Mouse (Mus musculus) MEL (cell line): ENCODE measurements around the gene Sez6l2. TPM values are rescaled to one million over a fixed set of nuclear protein-coding genes. Genes with fewer than 3 reads are reported as not detected.

Experiments
- DNase-seq: peaks from one replicate; pipeline ENCODE4 v3.0.0; 2011; ENCODE audit warnings: low read depth, low spot score
- H3K27ac ChIP-seq: 2 replicates; pipeline ENCODE4 v1.5.1; 2012; ENCODE audit warnings: low read depth, mild to moderate bottlenecking, control low read depth, low read length, moderate library complexity; ENCODE audit not compliant: control insufficient read depth
- H3K27me3 ChIP-seq, 2 experiments: fragments of 150-350 bp in 1 of 2; sonication (generic) in 1 of 2; 2 replicates each; pipeline ENCODE4 v1.6.1; 2012; ENCODE audit warnings: low read length in 2 of 2, mild to moderate bottlenecking in 2 of 2, improper control_type of control experiment in 1 of 2, moderate library complexity in 1 of 2; ENCODE audit not compliant: insufficient read depth in 2 of 2, control insufficient read depth in 1 of 2
- H3K36me3 ChIP-seq, 2 experiments: 2 replicates each; pipeline ENCODE4 v1.6.1; 2012 to 2014; ENCODE audit warnings: low read length in 2 of 2, improper control_type of control experiment in 1 of 2, inconsistent platforms in 1 of 2, mild to moderate bottlenecking in 1 of 2; ENCODE audit not compliant: insufficient read depth in 2 of 2, control insufficient read depth in 1 of 2
- H3K4me1 ChIP-seq, 2 experiments: fragments of 150-350 bp in 1 of 2; sonication (generic) in 1 of 2; 2 replicates each; pipeline ENCODE4 v1.6.1; 2012; ENCODE audit warnings: low read length in 2 of 2, improper control_type of control experiment in 1 of 2, mild to moderate bottlenecking in 1 of 2; ENCODE audit not compliant: insufficient read depth in 2 of 2, control insufficient read depth in 1 of 2
- H3K4me3 ChIP-seq, 2 experiments: fragments of 150-350 bp in 1 of 2; sonication (generic) in 1 of 2; 2 replicates each; pipeline ENCODE4 v1.5.1; 2012; ENCODE audit warnings: low read depth in 2 of 2, low read length in 2 of 2, mild to moderate bottlenecking in 2 of 2, moderate library complexity in 2 of 2, control low read depth in 1 of 2, improper control_type of control experiment in 1 of 2; ENCODE audit not compliant: control insufficient read depth in 1 of 2, insufficient read depth in 1 of 2
- H3K79me2 ChIP-seq: 2 replicates; pipeline ENCODE4 v1.6.1; 2012; ENCODE audit warnings: mild to moderate bottlenecking, low read length, moderate library complexity; ENCODE audit not compliant: control insufficient read depth, poor library complexity, insufficient read depth
- H3K9ac ChIP-seq: 2 replicates; pipeline ENCODE4 v1.6.1; 2012; ENCODE audit warnings: low read depth, mild to moderate bottlenecking, control low read depth, low read length, moderate library complexity; ENCODE audit not compliant: control insufficient read depth, poor library complexity, severe bottlenecking
- H3K9me3 ChIP-seq: fragments of 150-350 bp; sonication (generic); replicated peaks from 2 replicates; pipeline ENCODE4 v1.6.1; 2012; ENCODE audit warnings: mild to moderate bottlenecking, low read length, improper control_type of control experiment, moderate library complexity; ENCODE audit not compliant: insufficient read depth
- CTCF ChIP-seq, 3 experiments: IDR thresholded peaks in 2 of 3; conservative IDR thresholded peaks in 1 of 3; 2 replicates each; pipeline ENCODE4 v1.5.1; 2011 to 2012; ENCODE audit warnings: low read length in 3 of 3, low read depth in 2 of 3, mild to moderate bottlenecking in 2 of 3, improper control_type of control experiment in 1 of 3, inconsistent platforms in 1 of 3, mixed read lengths in 1 of 3, moderate library complexity in 1 of 3; ENCODE audit not compliant: control insufficient read depth in 1 of 3, insufficient read depth in 1 of 3, poor library complexity in 1 of 3, severe bottlenecking in 1 of 3
- E2F4 ChIP-seq: IDR thresholded peaks from 2 replicates; pipeline ENCODE4 v1.6.1; 2011; ENCODE audit warnings: low read depth, low read length, improper control_type of control experiment, borderline replicate concordance
- ETS1 ChIP-seq: IDR thresholded peaks from 2 replicates; pipeline ENCODE4 v1.6.1; 2012; ENCODE audit warnings: low read depth, mild to moderate bottlenecking, inconsistent platforms, low read length, improper control_type of control experiment, moderate library complexity
- MAZ ChIP-seq: IDR thresholded peaks from 2 replicates; pipeline ENCODE4 v1.6.1; 2012; ENCODE audit warnings: low read depth, mild to moderate bottlenecking, inconsistent platforms, low read length, improper control_type of control experiment
- MXI1 ChIP-seq: IDR thresholded peaks from 2 replicates; pipeline ENCODE4 v1.6.1; 2011; ENCODE audit warnings: mild to moderate bottlenecking, low read depth, low read length, improper control_type of control experiment
- MYB ChIP-seq: IDR thresholded peaks from 2 replicates; pipeline ENCODE4 v1.6.1; 2011; ENCODE audit warnings: mild to moderate bottlenecking, low read depth, low read length, improper control_type of control experiment
- POLR2A ChIP-seq, 2 experiments: IDR thresholded peaks; 2 replicates each; pipeline ENCODE4 v1.6.1; 2011 to 2012; ENCODE audit warnings: low read length in 2 of 2, mild to moderate bottlenecking in 2 of 2, control low read depth in 1 of 2, improper control_type of control experiment in 1 of 2, low read depth in 1 of 2, moderate library complexity in 1 of 2; ENCODE audit not compliant: control insufficient read depth in 1 of 2, insufficient read depth in 1 of 2, poor library complexity in 1 of 2
- POLR2AphosphoS2 ChIP-seq: IDR thresholded peaks from 2 replicates; pipeline ENCODE4 v1.6.1; 2011; ENCODE audit warnings: low read length, improper control_type of control experiment
- RAD21 ChIP-seq: IDR thresholded peaks from 2 replicates; pipeline ENCODE4 v1.6.1; 2011; ENCODE audit warnings: mild to moderate bottlenecking, low read depth, low read length, improper control_type of control experiment
- SIN3A ChIP-seq: IDR thresholded peaks from 2 replicates; pipeline ENCODE4 v1.6.1; 2012; ENCODE audit warnings: low read length, improper control_type of control experiment, inconsistent platforms
- TAL1 ChIP-seq: IDR thresholded peaks from 2 replicates; pipeline ENCODE4 v1.6.1; 2012; ENCODE audit warnings: mild to moderate bottlenecking, inconsistent platforms, low read length, moderate library complexity, mixed read lengths
- TCF12 ChIP-seq: IDR thresholded peaks from 2 replicates; pipeline ENCODE4 v1.6.1; 2014; ENCODE audit warnings: low read depth, mild to moderate bottlenecking, inconsistent platforms, low read length, improper control_type of control experiment, moderate library complexity
- UBTF ChIP-seq: IDR thresholded peaks from 2 replicates; pipeline ENCODE4 v1.6.1; 2012; ENCODE audit warnings: low read depth, mild to moderate bottlenecking, inconsistent platforms, low read length, improper control_type of control experiment, moderate library complexity, borderline replicate concordance; ENCODE audit not compliant: insufficient read depth
- USF1 ChIP-seq: IDR thresholded peaks from 2 replicates; pipeline ENCODE4 v1.6.1; 2014; ENCODE audit warnings: low read depth, mild to moderate bottlenecking, inconsistent platforms, low read length, improper control_type of control experiment, moderate library complexity
- USF2 ChIP-seq, 2 experiments: IDR thresholded peaks; 2 replicates each; pipeline ENCODE4 v1.6.1; 2011 to 2012; ENCODE audit warnings: improper control_type of control experiment in 2 of 2, low read length in 2 of 2, borderline replicate concordance in 1 of 2, inconsistent platforms in 1 of 2, low read depth in 1 of 2, mild to moderate bottlenecking in 1 of 2; ENCODE audit not compliant: insufficient read depth in 1 of 2
- ZKSCAN1 ChIP-seq: IDR thresholded peaks from 2 replicates; pipeline ENCODE4 v1.6.1; 2012; ENCODE audit warnings: low read depth, mild to moderate bottlenecking, inconsistent platforms, low read length, improper control_type of control experiment, moderate library complexity
- ZMIZ1 ChIP-seq: IDR thresholded peaks from 2 replicates; pipeline ENCODE4 v1.6.1; 2012; ENCODE audit warnings: low read depth, mild to moderate bottlenecking, inconsistent platforms, low read length, improper control_type of control experiment, moderate library complexity
- ZNF384 ChIP-seq: IDR thresholded peaks from 2 replicates; pipeline ENCODE4 v1.6.1; 2012; ENCODE audit warnings: low read depth, mild to moderate bottlenecking, inconsistent platforms, low read length, improper control_type of control experiment
- polyA plus RNA-seq, 2 experiments: library from polyadenylated mRNA; stranded (reverse) in 1 of 2; unstranded in 1 of 2; fragments of >175 nt in 1 of 2; fragments of >200 nt in 1 of 2; gene quantifications; 2 replicates each; pipeline versions ENCODE4 v1.2.1 to v1.2.4; 2012; ENCODE audit warnings: low replicate concordance in 2 of 2, low read depth in 1 of 2; ENCODE audit not compliant: insufficient read length in 2 of 2, insufficient read depth in 1 of 2, missing spikeins in 1 of 2
- total RNA-seq: library from RNA; depleted of rRNA; stranded (reverse); fragments of 300-350 nt; gene quantifications from 2 replicates; pipeline ENCODE4 v1.2.3, GENCODE M21; 2012

Sez6l2 gene
- total and polyA plus RNA-seq, 3 experiments: 2.0 to 6.1 TPM; not detected in 1

DNA sequence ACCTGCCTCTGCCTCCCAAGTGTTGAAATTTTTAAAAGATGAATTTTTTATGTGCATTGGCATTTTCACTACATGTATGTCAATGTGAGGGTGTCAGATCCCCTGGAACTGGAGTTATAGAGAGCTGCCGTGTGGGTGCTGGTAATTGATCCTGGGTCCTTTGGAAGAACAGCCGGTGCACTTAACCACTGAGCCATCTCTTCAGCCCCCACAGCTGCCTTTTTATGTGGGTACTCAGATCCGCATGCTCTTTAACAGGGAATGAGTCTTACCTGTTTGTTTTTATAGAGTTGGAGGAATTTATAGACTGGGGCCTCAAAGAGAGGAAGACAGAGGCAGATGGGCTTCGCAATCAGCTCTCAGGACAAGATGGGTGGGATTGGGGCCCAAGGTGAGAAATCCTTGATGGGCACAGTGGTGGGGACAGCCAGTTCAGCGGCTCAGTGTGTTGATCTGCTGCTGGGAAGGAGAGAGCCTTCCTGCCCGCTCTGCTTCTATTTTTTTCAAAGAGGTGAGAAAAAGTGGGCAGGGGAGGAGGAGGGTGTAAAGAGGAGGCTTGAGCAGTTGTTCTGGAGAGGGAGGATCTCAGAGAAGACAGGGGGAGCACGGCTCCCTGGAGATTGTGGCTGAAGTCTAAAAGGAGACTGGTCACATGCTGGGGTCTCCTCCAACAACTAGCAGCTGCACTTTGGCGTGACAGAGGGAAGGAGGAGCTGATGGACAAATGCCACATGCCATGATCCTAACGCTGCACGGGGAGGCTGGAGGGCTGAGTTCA is 34.5 kb downstream of the Sez6l2 start:
- H3K27ac ChIP-seq: no peak overlapping the region
- peaks cover 0 to 8% of the 10 kb centered on the region in 2 experiments; a peak in 2 of 4 replicates for H3K36me3 ChIP-seq
- no peak overlapping the region for H3K4me3 ChIP-seq
- peaks cover 0 to 11% of the 10 kb centered on the region in 2 experiments; a peak in 2 of 4 replicates for H3K4me1 ChIP-seq
- H3K27me3 ChIP-seq: no peaks in the 10 kb centered on the region
- TF ChIP-seq POLR2AphosphoS2 (no peak), POLR2A (IDR thresholded peaks at IDR 0.05; ENCODE audit: control insufficient read depth in 1 of 2, insufficient read depth in 1 of 2, low read depth in 1 of 2, low read length in 2 of 2, poor library complexity in 1 of 2) (no peak), CTCF (IDR thresholded peaks at IDR 0.05 in 2 of 3, conservative IDR thresholded peaks at IDR 0.05 in 1 of 3; ENCODE audit: control insufficient read depth in 1 of 3, insufficient read depth in 1 of 3, low read depth in 2 of 3, low read length in 3 of 3, poor library complexity in 1 of 3, severe bottlenecking in 1 of 3) (no peak), UBTF (no peak), ZKSCAN1 (no peak), MXI1 (no peak), MAZ (no peak), ZNF384 (no peak), TAL1 (no peak), ZMIZ1 (no peak), ETS1 (no peak), TCF12 (no peak), E2F4 (no peak)
- H3K79me2 ChIP-seq: no peaks in the 10 kb centered on the region
- no peak for DNase-seq
- H3K9me3 ChIP-seq: no peaks in the 10 kb centered on the region
- no peak overlapping the region for H3K9ac ChIP-seq

DNA sequence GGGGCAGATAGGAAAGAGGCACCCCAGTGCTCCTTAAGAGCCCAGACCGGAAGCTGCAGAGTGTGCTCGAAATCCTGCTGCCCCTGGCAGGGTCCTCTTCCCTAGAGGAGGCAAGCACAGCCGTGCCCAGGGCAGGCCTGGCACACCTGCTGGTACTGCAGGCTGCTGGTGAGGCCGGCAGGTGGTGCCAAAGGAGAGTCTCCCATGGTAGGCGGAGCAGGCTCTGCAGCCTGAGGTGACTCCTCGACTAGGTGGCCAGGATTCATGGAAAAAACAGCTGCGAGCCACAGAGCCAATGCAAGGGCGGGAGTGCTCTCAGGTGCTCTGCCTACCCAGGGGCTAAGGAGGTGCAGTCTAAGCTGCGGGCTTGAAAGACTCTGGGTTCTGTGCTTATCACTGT is 36.0 kb downstream of the Sez6l2 start:
- TF ChIP-seq SIN3A (no peak), USF2 (IDR thresholded peaks at IDR 0.05; ENCODE audit: borderline replicate concordance in 1 of 2, insufficient read depth in 1 of 2, low read depth in 1 of 2, low read length in 2 of 2) (no peak), RAD21 (no peak), MYB (no peak), USF1 (no peak)
- Histone ChIP-seq H3K36me3 (peaks cover 0 to 5% of the 10 kb centered on the region in 2 experiments; a peak in 3 of 4 replicates), H3K9me3 (no peaks in the 10 kb centered on the region), H3K9ac (no peak overlapping the region), H3K27ac (no peak overlapping the region), H3K4me1 (peaks cover 0 to 8% of the 10 kb centered on the region in 2 experiments; a peak in 2 of 4 replicates), H3K27me3 (no peaks in the 10 kb centered on the region), H3K79me2 (no peaks in the 10 kb centered on the region), H3K4me3 (no peak overlapping the region)
- no peak for DNase-seq
